ENCODE assay signal across 9 mouse cellular contexts in the genomic region with DNA sequence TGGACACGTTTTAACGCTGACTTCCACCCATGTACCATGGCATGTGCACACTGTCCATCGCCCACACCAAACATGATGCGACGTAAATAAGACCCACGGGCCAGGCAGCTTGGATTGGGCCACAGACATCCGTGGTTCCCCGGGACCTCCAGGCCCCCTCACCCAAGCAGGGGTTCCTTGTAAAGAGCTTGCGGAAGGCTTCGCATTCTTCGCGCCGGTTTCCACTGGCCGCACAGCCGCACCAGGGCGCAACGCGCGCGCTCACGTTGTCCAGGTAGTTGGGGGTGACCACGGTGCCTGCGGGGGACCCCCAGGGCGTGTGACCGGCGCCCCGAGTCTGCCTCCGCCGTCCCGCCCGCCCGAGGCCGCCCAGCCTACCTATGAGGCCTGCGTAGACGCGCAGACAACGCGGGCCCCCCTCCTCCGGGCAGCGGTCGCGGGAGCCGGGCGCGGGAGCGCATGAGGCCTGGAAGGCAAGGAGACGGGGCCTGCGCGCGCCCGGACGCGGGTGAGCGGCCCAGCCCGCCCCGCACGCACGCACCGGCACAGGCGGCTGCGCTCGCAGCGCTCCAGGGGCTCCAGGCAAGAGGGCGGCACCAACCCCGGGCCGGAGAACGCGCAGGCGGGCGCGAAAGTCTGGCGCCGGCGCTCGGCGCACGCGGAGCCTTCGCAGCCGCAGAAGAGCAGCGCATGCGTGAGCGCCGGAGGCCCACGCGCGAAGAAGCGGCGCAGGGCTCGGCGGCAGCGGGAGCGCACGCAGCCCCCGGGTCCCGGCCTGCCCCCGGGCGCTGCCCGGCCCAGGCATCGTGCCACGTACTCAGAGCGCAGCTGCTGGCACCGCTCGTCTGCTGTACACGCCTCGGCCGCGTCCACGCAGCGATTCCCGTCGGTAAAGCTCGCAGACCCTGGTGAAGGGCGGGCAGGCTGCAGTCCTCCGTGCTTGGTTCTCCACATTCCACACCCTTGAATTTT. TPM values are rescaled to one million over a fixed set of nuclear protein-coding genes. Genes with fewer than 3 reads are reported as not detected.
DNase-seq lines count a peak whose midpoint lies in the region; ATAC-seq and TF ChIP-seq lines count a peak whose summit lies in the region.
"Had no signal": no experiment of that assay in that cellular context is flagged by ENCODE, and none has a peak within 500 bp of the region (broad histone marks: within the 10 kb centered on the region; RNA-seq: fewer than 3 reads in every experiment).

No protein-coding gene starts in this region.

- H3K27ac ChIP-seq in heart, adult 2 months = no peak overlapping the region
- no peak overlapping the region for H3K27ac ChIP-seq in brown adipose tissue, adult 24 weeks (replicated peaks; ENCODE audit: low read depth, low read length)
- H3K27ac ChIP-seq in forebrain, embryonic 16.5 days (ENCODE audit: low read length) = peak overlapping the region; percentile 44; the same call in 1 of the 2 replicates
- no peak overlapping the region for H3K27ac ChIP-seq in intestine, postnatal 0 days (ENCODE audit: low read depth, low read length)
- peak overlapping the region; percentile 57; the same call in 1 of the 2 replicates for H3K27ac ChIP-seq in limb, embryonic 15.5 days

- intact Hi-C loops in heart, adult 2 months (cut with DNase I) = no loop called here
- intact Hi-C loops in heart, postnatal 25 days (cut with DNase I) = no loop called here

- H3K4me2 ChIP-seq in forebrain, embryonic 16.5 days (ENCODE audit: low read length) = peak overlapping the region; percentile 83
- peak overlapping the region; percentile 81 for H3K4me2 ChIP-seq in intestine, postnatal 0 days (replicated peaks; ENCODE audit: low read depth)
- H3K4me2 ChIP-seq in limb, embryonic 15.5 days = peak overlapping the region; percentile 97

- peak overlapping the region; percentile 50 for H3K4me3 ChIP-seq in heart, adult 2 months
- H3K4me3 ChIP-seq in brown adipose tissue, adult 24 weeks (ENCODE audit: insufficient read depth, low read depth, low read length) = peak overlapping the region; percentile 49
- peak overlapping the region; percentile 68 for H3K4me3 ChIP-seq in forebrain, embryonic 16.5 days (replicated peaks; ENCODE audit: low read length)
- peak overlapping the region; percentile 43 for H3K4me3 ChIP-seq in intestine, postnatal 0 days (ENCODE audit: low read depth, low read length)
- H3K4me3 ChIP-seq in limb, embryonic 15.5 days = peak overlapping the region; percentile 63

- DNase-seq in heart, adult 2 months = peak; percentile 52 to 62
- no peak for DNase-seq in heart, postnatal 25 days (ENCODE audit: low spot score)
- DNase-seq in right cerebral cortex, adult 18-20 months = peak; percentile 88

- peak overlapping the region; percentile 45 for H3K9ac ChIP-seq in heart, adult 2 months (ENCODE audit: low read depth, low read length)
- H3K9ac ChIP-seq in forebrain, embryonic 16.5 days (replicated peaks; ENCODE audit: low read depth, low read length) = peak overlapping the region; percentile 83
- H3K9ac ChIP-seq in intestine, postnatal 0 days (ENCODE audit: low read depth, low read length) = peak overlapping the region; percentile 34; the same call in 1 of the 2 replicates
- peak overlapping the region; percentile 62 for H3K9ac ChIP-seq in limb, embryonic 15.5 days

- ATAC-seq in forebrain, embryonic 16.5 days = peak; percentile 91
- no peak; the same call in 1 of the 2 replicates for ATAC-seq in intestine, postnatal 0 days
- peak; percentile 30; the same call in 1 of the 2 replicates for ATAC-seq in limb, embryonic 15.5 days (ENCODE audit: insufficient number of reproducible peaks, low FRiP score, low TSS enrichment, low read depth)
- no peak for ATAC-seq in CD4-positive, CD25-positive, alpha-beta regulatory T cell, adult 4 months

- TF ChIP-seq POLR2A in heart, adult 2 months (IDR thresholded peaks at IDR 0.05; ENCODE audit: insufficient read depth, low read depth, low read length) = no peak

- TF ChIP-seq CTCF in heart, adult 2 months (IDR thresholded peaks at IDR 0.05) = no peak
- TF ChIP-seq CTCF in intestine, postnatal 0 days (IDR thresholded peaks at IDR 0.05; ENCODE audit: low read depth) = no peak

- peaks cover 6% of the 10 kb centered on the region for H3K4me1 ChIP-seq in heart, adult 2 months (ENCODE audit: control insufficient read depth, insufficient read depth, low read length)
- H3K4me1 ChIP-seq in brown adipose tissue, adult 24 weeks (ENCODE audit: control insufficient read depth, insufficient read depth, insufficient read length, low read length) = peaks cover 4% of the 10 kb centered on the region; the same call in 1 of the 2 replicates
- H3K4me1 ChIP-seq in forebrain, embryonic 16.5 days (replicated peaks; ENCODE audit: control insufficient read depth, insufficient read depth, low read length) = peaks cover 18% of the 10 kb centered on the region
- H3K4me1 ChIP-seq in intestine, postnatal 0 days (replicated peaks; ENCODE audit: control insufficient read depth, insufficient read depth, low read length) = peaks cover 7% of the 10 kb centered on the region; the same call in 1 of the 2 replicates
- H3K4me1 ChIP-seq in limb, embryonic 15.5 days = peaks cover 44% of the 10 kb centered on the region

- 5% methylated on average over 109 of the region's 115 CpGs for WGBS in heart, adult 2 months
- 3% methylated on average over 110 of the region's 115 CpGs for WGBS in forebrain, embryonic 16.5 days
- WGBS in intestine, postnatal 0 days = 4% methylated on average over 112 of the region's 115 CpGs
- 3% methylated on average over 106 of the region's 115 CpGs for WGBS in limb, embryonic 15.5 days

- H3K27me3 ChIP-seq in heart, adult 2 months (ENCODE audit: control insufficient read depth, insufficient read depth, low read length) = peaks cover 6% of the 10 kb centered on the region
- H3K27me3 ChIP-seq in forebrain, embryonic 16.5 days (replicated peaks; ENCODE audit: control insufficient read depth, insufficient read depth, low read length) = peaks cover 10% of the 10 kb centered on the region
- peaks cover 35% of the 10 kb centered on the region for H3K27me3 ChIP-seq in intestine, postnatal 0 days (replicated peaks; ENCODE audit: control insufficient read depth, insufficient read depth, low read length)
- H3K27me3 ChIP-seq in limb, embryonic 15.5 days = peaks cover 43% of the 10 kb centered on the region

- no peaks in the 10 kb centered on the region for H3K79me2 ChIP-seq in heart, adult 2 months (replicated peaks; ENCODE audit: control insufficient read depth, insufficient read depth, low read length)

- H3K9me3 ChIP-seq in forebrain, embryonic 16.5 days (ENCODE audit: control insufficient read depth, low read length) = no peaks in the 10 kb centered on the region
- H3K9me3 ChIP-seq in intestine, postnatal 0 days (ENCODE audit: control insufficient read depth) = no peaks in the 10 kb centered on the region
- no peaks in the 10 kb centered on the region for H3K9me3 ChIP-seq in limb, embryonic 15.5 days

- no peak for TF ChIP-seq EP300 in heart, adult 2 months (IDR thresholded peaks at IDR 0.05; ENCODE audit: insufficient read depth, low read depth, low read length)

- H3K36me3 ChIP-seq in heart, adult 2 months (ENCODE audit: control insufficient read depth, insufficient read depth, low read length) = no peaks in the 10 kb centered on the region
- no peaks in the 10 kb centered on the region for H3K36me3 ChIP-seq in forebrain, embryonic 16.5 days (ENCODE audit: control insufficient read depth, insufficient read depth)
- no peaks in the 10 kb centered on the region for H3K36me3 ChIP-seq in intestine, postnatal 0 days (ENCODE audit: control insufficient read depth, insufficient read depth)
- H3K36me3 ChIP-seq in limb, embryonic 15.5 days = no peaks in the 10 kb centered on the region

RNA-seq across cellular contexts. Expression of gene Gfra4, which starts 1.7 kb away (rescaled TPM):
- 1 to 10 TPM; 7.2 to 8.4 TPM for total RNA-seq in heart, adult 2 months (2021)
- polyA plus RNA-seq in heart, adult 2 months (2012; rRNA removed) = 21.3 TPM in 2 replicates
- 1 to 10 TPM; 6.6 to 7.0 TPM for total RNA-seq in heart, postnatal 25 days (2021)
- 9.6 and 10.9 TPM in 2 replicates for polyA plus RNA-seq in brown adipose tissue, adult 24 weeks (2012; ENCODE audit: insufficient read depth, insufficient read length, missing spikeins)
- 33.0 and 42.8 TPM in 2 replicates for polyA plus RNA-seq in forebrain, embryonic 16.5 days (2015; fragmentation: Nextera tagmentation; extraction: Ambion mirVana)
- polyA plus RNA-seq in intestine, postnatal 0 days (2015; fragmentation: Nextera tagmentation; extraction: Ambion mirVana) = 3.8 and 5.7 TPM in 2 replicates
- 29.5 and 31.8 TPM in 2 replicates for polyA plus RNA-seq in limb, embryonic 15.5 days (2015; fragmentation: Nextera tagmentation; extraction: Ambion mirVana)
- polyA plus RNA-seq in CD4-positive, CD25-positive, alpha-beta regulatory T cell, adult 4 months (2017; shearing (Covaris generic)) = not detected
- total RNA-seq: CH12.LX had no signal

RNA-seq across cellular contexts. Expression of gene Adam33, which starts 22.5 kb away (rescaled TPM):
- 1 to 10 TPM in 1 of 2 experiments, under 1 TPM in 1; 0.73 to 1.6 TPM for total RNA-seq in heart, adult 2 months (2021)
- polyA plus RNA-seq in heart, adult 2 months (2012; rRNA removed) = 7.1 and 10.0 TPM in 2 replicates
- 1 to 10 TPM in 1 of 2 experiments, under 1 TPM in 1; 0.99 to 2.3 TPM for total RNA-seq in heart, postnatal 25 days (2021)
- 1.3 and 2.3 TPM in 2 replicates for polyA plus RNA-seq in brown adipose tissue, adult 24 weeks (2012; ENCODE audit: insufficient read depth, insufficient read length, missing spikeins)
- 1.4 TPM in 2 replicates for polyA plus RNA-seq in forebrain, embryonic 16.5 days (2015; fragmentation: Nextera tagmentation; extraction: Ambion mirVana)
- 2.7 and 5.1 TPM in 2 replicates for polyA plus RNA-seq in intestine, postnatal 0 days (2015; fragmentation: Nextera tagmentation; extraction: Ambion mirVana)
- polyA plus RNA-seq in limb, embryonic 15.5 days (2015; fragmentation: Nextera tagmentation; extraction: Ambion mirVana) = 69.2 and 77.5 TPM in 2 replicates
- 1 to 10 TPM in 1 of 2 experiments, under 1 TPM in 1; 0.95 to 1.9 TPM for polyA plus RNA-seq in CD4-positive, CD25-positive, alpha-beta regulatory T cell, adult 4 months (2017; shearing (Covaris generic))

RNA-seq across cellular contexts. Expression of gene Siglec1, which starts 45.4 kb away (rescaled TPM):
- 1 to 10 TPM; 2.1 to 2.5 TPM for total RNA-seq in heart, adult 2 months (2021)
- polyA plus RNA-seq in heart, adult 2 months (2012; rRNA removed) = 3.1 and 3.3 TPM in 2 replicates
- 1 to 10 TPM; 1.6 to 2.2 TPM for total RNA-seq in heart, postnatal 25 days (2021)
- 1.0 and 1.2 TPM in 2 replicates for polyA plus RNA-seq in brown adipose tissue, adult 24 weeks (2012; ENCODE audit: insufficient read depth, insufficient read length, missing spikeins)
- polyA plus RNA-seq in forebrain, embryonic 16.5 days (2015; fragmentation: Nextera tagmentation; extraction: Ambion mirVana) = 0.12 and 0.13 TPM in 2 replicates
- polyA plus RNA-seq in intestine, postnatal 0 days (2015; fragmentation: Nextera tagmentation; extraction: Ambion mirVana) = 0.20 and 0.30 TPM in 2 replicates
- polyA plus RNA-seq in limb, embryonic 15.5 days (2015; fragmentation: Nextera tagmentation; extraction: Ambion mirVana) = 0.58 and 0.61 TPM in 2 replicates
- not detected for polyA plus RNA-seq in CD4-positive, CD25-positive, alpha-beta regulatory T cell, adult 4 months (2017; shearing (Covaris generic))
- total RNA-seq: CH12.LX had no signal

Comparison
In these comparisons a context has a peak if more than half of its experiments do, and no peak if none do; other contexts are left out.
1. H3K27ac ChIP-seq: peak in forebrain, embryonic 16.5 days (single experiment) and limb, embryonic 15.5 days (single experiment); none in heart, adult 2 months (single experiment), brown adipose tissue, adult 24 weeks (single experiment) and intestine, postnatal 0 days (single experiment).
2. ATAC-seq: peak in forebrain, embryonic 16.5 days (single experiment) and limb, embryonic 15.5 days (single experiment); none in intestine, postnatal 0 days (single experiment) and CD4-positive, CD25-positive, alpha-beta regulatory T cell, adult 4 months (single experiment).
3. Peak in every context shown above with its lines, with median percentiles within 50 percentile points of each other: H3K4me3 ChIP-seq, H3K9ac ChIP-seq and H3K4me2 ChIP-seq.